Mouse (Mus musculus) spleen, postnatal 10 days (tissue): ENCODE data around the gene Anxa10.

Source experiments
- DNase-seq, 2 experiments: peaks; one replicate each; pipeline ENCODE4 v3.0.0; 2021 to 2022; ENCODE audit warnings: low spot score in 2 of 2

Anxa10 gene

DNA sequence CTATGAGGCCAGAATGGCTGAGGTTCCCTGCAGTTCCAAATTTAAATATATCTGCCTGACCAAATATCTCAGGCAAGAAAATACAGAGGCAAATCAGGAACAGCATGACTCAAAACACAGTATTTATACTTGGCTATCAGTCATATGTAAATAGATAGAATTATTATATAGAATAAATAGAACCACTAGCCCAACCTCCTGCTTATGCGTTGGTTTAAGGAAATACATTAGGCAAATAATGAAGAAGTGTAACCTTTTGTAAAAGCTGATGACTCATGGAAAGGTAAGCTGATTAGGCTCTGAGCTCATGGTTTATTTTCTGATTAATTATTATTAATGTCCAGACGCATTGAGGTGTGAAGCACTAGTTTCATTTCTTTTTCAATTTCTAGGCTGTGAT lies at the start of gene Anxa10:
Anxa10 (minus strand) TSS at position 53 of the 400 bp plus-strand sequence.
- DNase-seq = no peak

DNA sequence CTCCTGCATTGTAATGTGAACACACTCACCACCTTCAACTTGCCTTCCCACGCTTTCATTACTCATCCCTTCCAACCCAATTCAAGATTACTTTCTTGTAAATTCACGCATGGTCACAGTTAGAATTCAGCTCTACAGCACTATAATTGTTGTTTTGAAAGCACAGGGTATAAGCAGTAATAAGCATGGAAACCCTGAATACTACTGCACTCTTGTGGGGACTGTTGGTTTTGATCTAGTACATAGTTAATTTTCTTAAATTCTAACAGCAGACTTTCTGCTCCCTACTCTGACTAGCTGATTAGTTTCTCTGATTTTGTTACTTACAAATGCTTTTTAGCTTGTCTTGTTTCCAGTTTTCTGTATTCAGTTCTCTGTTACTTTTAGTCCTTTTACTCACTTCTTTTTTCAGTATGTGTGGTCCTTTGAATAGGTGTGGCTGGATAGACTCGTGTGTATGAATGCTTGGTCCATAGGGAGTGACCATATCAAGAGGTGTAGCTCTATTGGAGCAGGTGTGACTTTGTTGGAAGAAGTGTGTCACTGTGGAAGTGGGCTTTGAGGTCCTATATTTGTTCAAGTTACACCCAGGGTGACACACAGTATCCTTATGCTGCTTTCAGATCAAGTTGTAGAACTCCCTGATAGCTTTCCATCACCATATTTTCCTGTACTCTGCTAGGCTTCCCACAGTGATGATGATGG lies 9.9 kb upstream of the Anxa10 start:
- no peak for DNase-seq

DNA sequence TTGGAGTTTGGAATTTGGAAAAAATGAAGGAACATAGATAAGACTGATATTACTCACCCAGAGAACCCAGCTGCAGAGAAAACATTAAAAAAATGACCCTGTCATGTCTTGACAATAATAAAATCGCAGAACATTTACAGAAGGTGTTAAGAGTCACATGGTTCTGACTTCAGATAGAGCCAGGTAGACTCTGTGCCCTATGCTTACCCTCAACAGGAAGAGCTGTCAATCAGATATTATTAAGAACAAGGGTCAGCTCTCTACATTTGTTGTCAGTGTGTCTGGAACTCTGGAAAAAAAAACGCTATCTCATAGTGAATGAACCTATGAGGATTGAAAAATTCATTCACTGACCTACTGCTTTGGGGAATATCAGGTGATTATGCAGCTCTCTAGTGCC lies 25.7 kb downstream of the Anxa10 start:
- DNase-seq = no peak

- DNase-seq = no peak
Observed at GRCm38 (mm10) chr8:62081804-62082203, 41.1 kb downstream of the Anxa10 start.

GRCm38 (mm10) chr8:62080195-62080802 lies 42.7 kb downstream of the Anxa10 start:
- DNase-seq = no peak

- no peak for DNase-seq
Observed at GRCm38 (mm10) chr8:62068305-62068704, 54.6 kb downstream of the Anxa10 start.

GRCm38 (mm10) chr8:62060357-62060756 lies 62.6 kb downstream of the Anxa10 start:
- DNase-seq = no peak

DNA sequence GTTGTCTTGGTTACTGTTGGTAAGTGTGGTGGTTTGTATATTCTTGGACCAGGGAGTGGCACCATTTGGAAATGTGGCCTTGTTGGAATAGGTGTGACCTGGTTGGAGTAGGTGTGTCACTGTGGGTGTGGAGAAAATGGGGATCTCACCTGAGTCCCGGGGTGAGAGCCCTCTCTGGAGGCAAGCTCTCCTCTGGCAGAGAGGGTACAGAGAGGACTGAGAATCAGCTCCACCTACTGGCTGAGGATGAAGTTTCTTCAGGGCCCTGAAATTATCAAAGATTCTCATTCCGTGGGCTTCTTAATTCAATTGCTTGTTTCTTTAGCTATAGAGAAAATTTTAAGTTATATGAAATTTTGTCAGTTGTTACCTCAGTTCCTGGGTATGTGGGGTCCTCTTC lies 76.1 kb downstream of the Anxa10 start:
- DNase-seq = no peak

GRCm38 (mm10) chr8:62034351-62034750 lies 88.6 kb downstream of the Anxa10 start:
- DNase-seq = no peak

- no peak for DNase-seq
Observed at GRCm38 (mm10) chr8:62014582-62014981, 108.4 kb downstream of the Anxa10 start.

GRCm38 (mm10) chr8:62014166-62014565 lies 108.8 kb downstream of the Anxa10 start:
- no peak for DNase-seq
